Mouse (Mus musculus) stomach, postnatal 0 days (tissue): ENCODE measurements around the gene Mapk8ip2.

Experiments
- CTCF ChIP-seq: IDR thresholded peaks from 2 replicates; pipeline ENCODE4 v1.5.1; 2016; ENCODE audit warnings: antibody characterized with exemption, low read depth, mild to moderate bottlenecking, moderate library complexity
- EP300 ChIP-seq: optimal IDR thresholded peaks from 2 replicates; pipeline ENCODE3; 2016; ENCODE audit warnings: antibody characterized with exemption

GRCm38 (mm10) chr15:89429352-89430221 lies 24.1 kb upstream of the Mapk8ip2 start, which contains the start of the genes C730034F03Rik, Gm44502 and Chkb:
- TF ChIP-seq CTCF (no peak), EP300 (no peak)
